Mouse (Mus musculus) neural tube, embryonic 12.5 days (tissue): ENCODE measurements around the gene Slc44a5. TPM values are rescaled to one million over a fixed set of nuclear protein-coding genes. Genes with fewer than 3 reads are reported as not detected.
A peak's percentile ranks its signal among the peaks of the same experiment; 100 is the strongest.
"Not testable (repeated sequence)": the region's sequence is repeated elsewhere in the genome, so short reads cannot be mapped to it uniquely, and the experiment has no call there.

Source experiments
- ATAC-seq: fragments of 200-750 bp; cut with Nextera tagmentation; 2 replicates; pipeline ENCODE4 v1.8.0; 2017; ENCODE audit warnings: low read depth, mild to moderate bottlenecking, moderate TSS enrichment, moderate library complexity; ENCODE audit not compliant: low FRiP score
- H3K27ac ChIP-seq: fragments of 300-500 bp; sonication (generic); 2 replicates; pipeline ENCODE4 v1.5.1; 2016
- H3K27me3 ChIP-seq: fragments of 300-500 bp; sonication (generic); replicated peaks from 2 replicates; pipeline ENCODE4 v1.6.1; 2016; ENCODE audit warnings: mild to moderate bottlenecking
- H3K36me3 ChIP-seq: fragments of 300-500 bp; sonication (generic); 2 replicates; pipeline ENCODE4 v1.6.1; 2016; ENCODE audit warnings: mild to moderate bottlenecking
- H3K4me1 ChIP-seq: fragments of 300-500 bp; sonication (generic); 2 replicates; pipeline ENCODE4 v1.6.1; 2016
- H3K4me2 ChIP-seq: fragments of 300-500 bp; sonication (generic); replicated peaks from 2 replicates; pipeline ENCODE4 v1.6.1; 2016; ENCODE audit warnings: mild to moderate bottlenecking
- H3K4me3 ChIP-seq: fragments of 300-500 bp; sonication (generic); 2 replicates; pipeline ENCODE4 v1.5.1; 2016
- H3K9ac ChIP-seq: fragments of 300-500 bp; sonication (generic); 2 replicates; pipeline ENCODE4 v1.6.1; 2016; ENCODE audit warnings: mild to moderate bottlenecking
- H3K9me3 ChIP-seq: fragments of 300-500 bp; sonication (generic); 2 replicates; pipeline ENCODE4 v1.6.1; 2016; ENCODE audit warnings: mild to moderate bottlenecking
- WGBS: fragments of 180-500 bp; shearing (Covaris S2); methylation state at CpG from one replicate; pipeline ENCODE4 v1.1.7; 2016; 5-methylcytosine and 5-hydroxymethylcytosine counted together
- polyA plus RNA-seq: library from polyadenylated mRNA; unstranded; fragments of >200 nt; fragmentation: Nextera tagmentation; extraction: Ambion mirVana; gene quantifications from 2 replicates; pipeline ENCODE4 v1.2.1, GENCODE M21; 2016

The Slc44a5 gene
- polyA plus RNA-seq, 1 experiment from 2014 or later, result 3.8 TPM

- H3K9me3 ChIP-seq, result no peaks in the 10 kb centered on the region
- H3K27ac ChIP-seq, result no peak overlapping the region
- 84% methylated on average over 2 of the region's 2 CpGs for WGBS
- ATAC-seq, result no peak
- H3K36me3 ChIP-seq, result no peaks in the 10 kb centered on the region
- H3K4me3 ChIP-seq, result no peak overlapping the region
- H3K27me3 ChIP-seq, result no peaks in the 10 kb centered on the region
- H3K4me2 ChIP-seq, result no peak overlapping the region
- H3K9ac ChIP-seq, result no peak overlapping the region
- peaks cover 14% of the 10 kb centered on the region for H3K4me1 ChIP-seq
Observed at GRCm38 (mm10) chr3:154212551-154212950, 239.3 kb downstream of the Slc44a5 start.

GRCm38 (mm10) chr3:154215309-154215708 is 242.1 kb downstream of the Slc44a5 start:
- Histone ChIP-seq H3K9me3 (no peaks in the 10 kb centered on the region), H3K4me1 (no peaks in the 10 kb centered on the region), H3K4me3 (no peak overlapping the region), H3K27me3 (no peaks in the 10 kb centered on the region), H3K4me2 (no peak overlapping the region), H3K9ac (no peak overlapping the region), H3K27ac (no peak overlapping the region), H3K36me3 (no peaks in the 10 kb centered on the region)
- ATAC-seq, result no peak
- 82% methylated on average over 7 of the region's 7 CpGs for WGBS

GRCm38 (mm10) chr3:154215779-154216178 is 242.5 kb downstream of the Slc44a5 start:
- no peak for ATAC-seq
- Histone ChIP-seq H3K9ac (no peak overlapping the region), H3K27me3 (no peaks in the 10 kb centered on the region), H3K4me1 (no peaks in the 10 kb centered on the region), H3K36me3 (no peaks in the 10 kb centered on the region), H3K4me3 (no peak overlapping the region), H3K4me2 (no peak overlapping the region), H3K9me3 (no peaks in the 10 kb centered on the region), H3K27ac (no peak overlapping the region)

GRCm38 (mm10) chr3:154222141-154222591 is 248.9 kb downstream of the Slc44a5 start:
- no peak overlapping the region for H3K4me3 ChIP-seq
- no peak overlapping the region for H3K9ac ChIP-seq
- no peaks in the 10 kb centered on the region for H3K9me3 ChIP-seq
- H3K36me3 ChIP-seq, result no peaks in the 10 kb centered on the region
- H3K27me3 ChIP-seq, result no peaks in the 10 kb centered on the region
- no peak overlapping the region for H3K27ac ChIP-seq
- no peaks in the 10 kb centered on the region for H3K4me1 ChIP-seq
- WGBS, result 64% methylated on average over 8 of the region's 8 CpGs
- no peak overlapping the region for H3K4me2 ChIP-seq
- ATAC-seq, result no peak

- H3K27ac ChIP-seq, result no peak overlapping the region
- no peak for ATAC-seq
- H3K9ac ChIP-seq, result no peak overlapping the region
- no peaks in the 10 kb centered on the region for H3K27me3 ChIP-seq
- H3K4me2 ChIP-seq, result no peak overlapping the region
- H3K9me3 ChIP-seq, result no peaks in the 10 kb centered on the region
- H3K4me1 ChIP-seq, result no peaks in the 10 kb centered on the region
- H3K36me3 ChIP-seq, result no peaks in the 10 kb centered on the region
- WGBS, result 60% methylated on average over 4 of the region's 4 CpGs
- no peak overlapping the region for H3K4me3 ChIP-seq
Observed at GRCm38 (mm10) chr3:154222688-154223087, 249.5 kb downstream of the Slc44a5 start.

GRCm38 (mm10) chr3:154226100-154226752 is 253.0 kb downstream of the Slc44a5 start:
- Histone ChIP-seq H3K27ac (no peak overlapping the region), H3K36me3 (no peaks in the 10 kb centered on the region), H3K27me3 (no peaks in the 10 kb centered on the region), H3K4me2 (no peak overlapping the region), H3K4me1 (no peaks in the 10 kb centered on the region), H3K9ac (no peak overlapping the region), H3K4me3 (no peak overlapping the region), H3K9me3 (no peaks in the 10 kb centered on the region)
- peak; percentile 63; the same call in 1 of the 2 replicates for ATAC-seq
- WGBS, result 55% methylated on average over 10 of the region's 10 CpGs

- WGBS, result 86% methylated on average over 1 of the region's 1 CpGs
- peaks cover 4% of the 10 kb centered on the region; the same call in 1 of the 2 replicates for H3K9me3 ChIP-seq
Observed at GRCm38 (mm10) chr3:154244932-154245331, 271.7 kb downstream of the Slc44a5 start.

GRCm38 (mm10) chr3:154251486-154251885 is 278.2 kb downstream of the Slc44a5 start:
- Histone ChIP-seq H3K4me1 (no peaks in the 10 kb centered on the region), H3K9ac (no peak overlapping the region), H3K36me3 (no peaks in the 10 kb centered on the region), H3K4me3 (no peak overlapping the region), H3K4me2 (no peak overlapping the region), H3K27ac (no peak overlapping the region), H3K9me3 (peaks cover 4% of the 10 kb centered on the region; the same call in 1 of the 2 replicates), H3K27me3 (no peaks in the 10 kb centered on the region)
- no peak for ATAC-seq
- WGBS, result 94% methylated on average over 2 of the region's 2 CpGs

More at GRCm38 (mm10) chr3:154244932-154245331, 271.7 kb downstream of the Slc44a5 start:
- H3K4me1 ChIP-seq, result no peaks in the 10 kb centered on the region
- no peak for ATAC-seq
- no peak overlapping the region for H3K9ac ChIP-seq
- no peaks in the 10 kb centered on the region for H3K27me3 ChIP-seq
- no peak overlapping the region for H3K27ac ChIP-seq
- no peak overlapping the region for H3K4me3 ChIP-seq
- no peaks in the 10 kb centered on the region for H3K36me3 ChIP-seq
- no peak overlapping the region for H3K4me2 ChIP-seq

GRCm38 (mm10) chr3:154252219-154252618 is 279.0 kb downstream of the Slc44a5 start:
- 81% methylated on average over 10 of the region's 10 CpGs for WGBS
- Histone ChIP-seq H3K9me3 (no peaks in the 10 kb centered on the region), H3K27me3 (no peaks in the 10 kb centered on the region), H3K4me3 (no peak overlapping the region), H3K4me1 (no peaks in the 10 kb centered on the region), H3K9ac (no peak overlapping the region), H3K36me3 (no peaks in the 10 kb centered on the region), H3K4me2 (no peak overlapping the region), H3K27ac (no peak overlapping the region)
- ATAC-seq, result no peak

GRCm38 (mm10) chr3:154254187-154254586 is 281.0 kb downstream of the Slc44a5 start:
- ATAC-seq, H3K4me3 ChIP-seq, H3K9me3 ChIP-seq, H3K27me3 ChIP-seq, H3K4me1 ChIP-seq, H3K27ac ChIP-seq, H3K36me3 ChIP-seq, H3K9ac ChIP-seq, H3K4me2 ChIP-seq: not testable (repeated sequence)
- WGBS, result 94% methylated on average over 2 of the region's 2 CpGs

- Histone ChIP-seq H3K27ac (no peak overlapping the region), H3K9ac (no peak overlapping the region), H3K4me1 (no peaks in the 10 kb centered on the region), H3K36me3 (no peaks in the 10 kb centered on the region), H3K9me3 (no peaks in the 10 kb centered on the region), H3K4me2 (no peak overlapping the region), H3K4me3 (no peak overlapping the region), H3K27me3 (no peaks in the 10 kb centered on the region)
- no peak for ATAC-seq
Observed at GRCm38 (mm10) chr3:154257312-154257711, 284.1 kb downstream of the Slc44a5 start.

GRCm38 (mm10) chr3:154268313-154268712 is 295.1 kb downstream of the Slc44a5 start:
- no peaks in the 10 kb centered on the region for H3K9me3 ChIP-seq
- 78% methylated on average over 9 of the region's 9 CpGs for WGBS
- no peak overlapping the region for H3K4me3 ChIP-seq
- H3K27me3 ChIP-seq, result no peaks in the 10 kb centered on the region
- no peaks in the 10 kb centered on the region for H3K4me1 ChIP-seq
- no peak overlapping the region for H3K9ac ChIP-seq
- ATAC-seq, result no peak
- no peak overlapping the region for H3K4me2 ChIP-seq
- no peak overlapping the region for H3K27ac ChIP-seq
- H3K36me3 ChIP-seq, result no peaks in the 10 kb centered on the region

- ATAC-seq, result peak; percentile 82
- 11% methylated on average over 19 of the region's 19 CpGs for WGBS
Observed at GRCm38 (mm10) chr3:154269757-154270366, 296.6 kb downstream of the Slc44a5 start.

More at GRCm38 (mm10) chr3:154269757-154270366, 296.6 kb downstream of the Slc44a5 start:
- no peaks in the 10 kb centered on the region for H3K27me3 ChIP-seq
- H3K9ac ChIP-seq, result no peak overlapping the region
- no peak overlapping the region for H3K27ac ChIP-seq
- H3K4me2 ChIP-seq, result peak overlapping the region; percentile 59
- no peak overlapping the region for H3K4me3 ChIP-seq
- no peaks in the 10 kb centered on the region for H3K36me3 ChIP-seq
- H3K9me3 ChIP-seq, result no peaks in the 10 kb centered on the region
- no peaks in the 10 kb centered on the region for H3K4me1 ChIP-seq
